Mouse (Mus musculus) telencephalon, adult 2 months (tissue): ENCODE data around the gene Dennd4a.

ENCODE experiments used
- DNase-seq: peaks from one replicate; pipeline ENCODE4 v3.0.0-alpha.2; 2011; ENCODE audit warnings: low read depth, low spot score

The Dennd4a gene

DNA sequence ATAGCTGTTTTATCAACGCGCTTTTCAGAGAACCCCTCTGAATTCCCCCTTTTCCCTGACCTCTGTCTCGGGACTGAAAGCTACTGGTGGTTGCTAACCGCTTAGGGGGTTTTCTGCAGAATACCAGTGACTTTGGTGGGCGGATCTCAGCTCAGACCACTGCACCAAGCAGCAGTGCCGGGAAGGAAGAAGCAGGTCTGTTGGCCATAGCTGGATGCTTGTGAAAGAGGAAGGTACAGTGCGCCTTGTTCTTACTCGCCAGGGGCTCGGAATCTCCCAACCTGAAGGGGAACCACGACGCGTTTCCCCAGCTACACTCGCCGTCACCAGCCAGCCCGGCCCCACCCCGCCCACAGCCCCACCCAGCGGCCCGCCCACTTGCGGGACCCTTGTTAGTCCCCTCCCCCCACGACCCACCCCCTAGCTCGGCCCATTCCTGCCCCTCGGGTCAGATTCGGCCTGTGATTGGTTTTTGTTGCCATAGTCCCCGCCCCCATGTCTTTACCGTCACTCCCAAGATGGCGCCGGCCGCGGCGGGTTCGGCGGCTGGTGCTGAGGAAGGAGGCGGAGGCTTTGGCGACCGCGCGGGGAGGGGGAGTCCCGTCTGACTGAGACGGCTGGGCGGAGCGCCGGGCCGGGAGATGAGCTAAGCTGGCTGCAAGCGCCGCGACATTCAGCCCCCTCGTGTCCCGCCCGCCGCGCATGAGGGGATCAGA, at the start of gene Dennd4a:
TSS of gene Dennd4a (plus strand) at position 519 of the 716 bp plus-strand sequence.
- peak; percentile 98 for DNase-seq

DNA sequence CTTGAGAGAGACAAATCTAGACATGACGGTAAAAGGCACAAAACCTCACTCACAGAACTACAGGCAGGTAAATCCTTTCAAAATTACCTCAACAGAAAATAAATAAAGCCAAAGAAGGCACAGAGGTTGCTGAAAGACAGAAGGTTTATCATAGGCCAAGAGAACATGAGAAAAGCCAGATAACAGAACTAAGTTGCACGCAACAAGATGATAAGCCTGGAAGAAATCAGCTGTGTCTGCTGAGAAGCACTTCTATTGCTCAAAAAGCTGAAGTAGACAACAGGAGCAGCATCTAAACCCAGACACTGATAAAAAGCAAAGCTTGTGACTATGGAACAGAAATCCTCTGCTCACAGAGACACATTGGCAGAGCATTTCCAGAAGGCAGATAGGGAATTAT, 46.3 kb upstream of the Dennd4a start:
- no peak for DNase-seq

- no peak for DNase-seq
Measured at GRCm38 (mm10) chr9:64766136-64766535, 45.0 kb upstream of the Dennd4a start.

DNA sequence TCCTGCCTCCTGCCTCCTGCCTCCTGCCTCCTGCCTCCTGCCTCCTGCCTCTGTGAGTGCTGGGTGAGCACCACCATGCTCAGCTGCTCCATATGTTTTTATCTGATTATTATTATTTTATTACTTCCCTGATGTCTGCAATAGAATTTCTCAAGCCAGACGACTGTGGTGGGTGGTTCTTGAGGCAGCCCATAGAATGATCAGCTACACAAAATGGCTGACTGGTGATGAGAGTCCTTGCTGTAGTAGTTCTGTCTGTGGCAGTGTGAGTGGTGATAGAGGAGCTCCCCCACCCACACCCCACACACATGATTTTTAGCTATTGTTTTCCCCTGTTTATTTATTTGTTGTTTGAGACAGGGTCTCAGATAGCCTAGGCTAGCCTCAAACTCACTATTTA, 43.3 kb upstream of the Dennd4a start:
- no peak for DNase-seq

DNA sequence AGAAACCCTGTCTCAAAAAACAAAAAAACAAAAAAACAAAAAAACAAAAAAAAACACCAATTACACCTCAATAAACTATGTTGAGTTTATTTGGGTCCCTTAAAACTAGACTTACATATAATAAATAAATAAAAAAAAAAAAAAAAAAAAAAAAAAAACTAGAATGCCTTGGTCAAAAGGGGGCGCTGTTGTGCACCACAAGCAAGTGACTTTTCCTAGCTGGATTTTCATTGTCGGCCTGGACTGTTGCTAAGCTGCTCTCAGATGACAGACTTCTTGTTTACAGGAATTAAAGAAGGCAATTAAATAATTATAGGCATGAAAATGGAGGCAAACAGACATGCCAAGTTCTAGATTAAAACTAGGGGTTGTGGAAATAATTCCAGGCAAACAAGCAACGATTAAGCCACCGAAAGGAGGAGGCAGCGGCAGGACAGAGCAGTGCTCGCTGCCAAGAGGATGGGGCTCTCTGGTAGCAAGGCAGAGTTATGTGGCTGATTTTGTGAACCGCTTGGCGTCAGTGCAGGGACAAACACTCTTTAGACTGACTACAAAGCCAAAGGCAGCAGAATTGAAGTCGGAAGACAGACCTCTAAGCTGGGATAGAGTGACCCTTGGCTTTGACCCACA, 42.0 kb upstream of the Dennd4a start:
- no peak for DNase-seq

DNA sequence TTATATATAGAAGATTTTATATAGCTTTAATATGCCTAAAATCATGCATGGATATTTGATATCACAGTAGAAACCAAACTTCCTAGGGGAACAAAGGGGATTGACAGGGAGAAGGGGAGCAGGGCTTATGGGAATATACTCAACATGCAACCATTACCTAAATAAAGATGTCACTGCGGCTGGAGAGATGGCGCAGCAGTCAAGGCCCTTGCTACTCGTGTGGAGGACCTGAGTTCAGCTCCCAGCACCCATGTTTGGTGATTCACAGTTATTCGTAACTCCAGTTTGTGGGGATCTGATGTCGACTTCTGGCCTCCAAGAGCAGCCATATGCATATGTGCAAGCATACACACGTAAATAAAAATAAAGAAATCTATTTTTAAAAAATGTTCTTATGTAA, 41.2 kb upstream of the Dennd4a start:
- no peak for DNase-seq

- no peak for DNase-seq
Measured at GRCm38 (mm10) chr9:64770411-64770849, 40.7 kb upstream of the Dennd4a start.

GRCm38 (mm10) chr9:64771236-64771635, 39.9 kb upstream of the Dennd4a start:
- DNase-seq: peak; percentile 59

DNA sequence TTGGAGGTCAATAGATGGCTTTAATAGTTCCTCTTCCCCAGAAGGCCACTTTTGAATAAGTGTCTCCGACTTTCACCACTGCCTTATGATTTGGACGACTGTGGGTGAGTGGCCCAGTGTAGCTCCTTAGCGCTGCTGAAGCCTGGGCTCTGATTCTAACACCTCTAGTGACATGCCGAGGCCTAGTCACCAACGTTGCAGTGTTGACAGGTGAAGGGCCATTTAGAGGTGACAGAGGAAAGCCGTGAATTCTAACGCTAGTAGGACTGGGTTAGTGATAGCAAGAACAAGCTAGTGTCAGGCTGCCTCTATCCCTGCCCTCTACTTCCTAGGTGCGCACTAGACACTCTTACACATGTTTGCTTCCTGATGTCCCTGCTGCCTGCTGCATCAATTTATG, 37.9 kb upstream of the Dennd4a start:
- DNase-seq: no peak

DNA sequence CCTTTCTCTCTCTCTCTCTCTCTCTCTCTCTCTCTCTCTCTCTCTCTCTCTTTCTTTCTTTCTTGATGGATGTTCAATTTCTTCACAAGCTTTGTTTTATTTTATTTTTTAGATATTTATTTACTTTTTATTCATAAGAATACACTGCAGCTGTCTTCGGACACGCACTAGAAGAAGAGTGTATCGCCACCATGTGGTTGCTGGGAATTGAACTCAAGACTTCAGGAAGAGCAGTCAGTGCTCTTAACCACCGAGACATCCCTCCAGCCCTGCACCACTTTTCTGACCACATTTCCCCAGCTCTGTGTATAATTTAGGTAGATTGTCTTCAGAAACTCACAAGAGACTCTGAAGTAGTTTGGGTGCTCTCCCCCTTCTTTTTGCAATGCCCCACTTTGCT, 37.2 kb upstream of the Dennd4a start:
- no peak for DNase-seq

GRCm38 (mm10) chr9:64774411-64774811, 36.7 kb upstream of the Dennd4a start:
- no peak for DNase-seq

GRCm38 (mm10) chr9:64774883-64775282, 36.3 kb upstream of the Dennd4a start:
- DNase-seq: no peak

GRCm38 (mm10) chr9:64775491-64775890, 35.6 kb upstream of the Dennd4a start:
- DNase-seq: no peak

GRCm38 (mm10) chr9:64777441-64777987, 33.6 kb upstream of the Dennd4a start:
- no peak for DNase-seq

DNA sequence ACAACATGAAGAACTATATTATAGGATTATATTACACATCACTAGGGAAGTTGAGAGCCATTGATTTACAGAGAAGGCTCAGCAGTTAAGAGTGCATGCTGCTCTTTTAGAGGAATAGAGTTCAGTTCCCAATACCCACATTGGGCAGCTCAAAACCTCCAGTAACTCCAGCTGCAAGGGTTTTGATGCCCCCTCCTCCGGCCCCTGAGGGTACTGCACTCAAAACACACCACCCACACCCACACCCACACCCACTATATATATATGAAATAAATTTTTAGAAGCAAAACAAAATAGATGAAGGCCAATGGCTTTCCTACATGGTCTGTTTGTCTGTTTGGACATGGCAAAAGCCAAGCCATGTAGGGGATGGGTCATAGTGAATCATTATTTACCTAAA, 33.0 kb upstream of the Dennd4a start:
- DNase-seq: no peak

DNA sequence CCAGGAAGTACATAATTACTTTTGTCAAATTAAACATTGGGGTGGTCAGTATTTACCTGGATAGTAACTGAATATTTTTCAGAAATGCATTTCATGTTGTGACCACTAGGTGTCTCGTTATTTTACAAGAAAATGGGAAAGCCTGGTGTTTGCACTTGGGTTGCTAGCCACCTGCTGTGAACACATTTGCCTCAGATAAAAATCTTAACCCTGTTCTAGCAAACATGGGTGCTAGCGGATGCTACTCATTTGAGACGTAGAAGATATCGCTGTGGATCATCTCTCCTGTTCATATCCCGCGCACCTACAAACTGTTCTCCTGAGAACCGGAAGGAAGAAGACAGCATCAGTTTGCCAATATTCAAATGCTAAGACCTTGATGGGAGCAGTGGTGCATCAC, 31.5 kb upstream of the Dennd4a start:
- no peak for DNase-seq

- DNase-seq: no peak
Measured at GRCm38 (mm10) chr9:64783511-64783910, 27.6 kb upstream of the Dennd4a start.

- DNase-seq: no peak
Measured at GRCm38 (mm10) chr9:64784841-64785240, 26.3 kb upstream of the Dennd4a start.

- DNase-seq: no peak
Measured at GRCm38 (mm10) chr9:64786216-64786905, 24.8 kb upstream of the Dennd4a start.

DNA sequence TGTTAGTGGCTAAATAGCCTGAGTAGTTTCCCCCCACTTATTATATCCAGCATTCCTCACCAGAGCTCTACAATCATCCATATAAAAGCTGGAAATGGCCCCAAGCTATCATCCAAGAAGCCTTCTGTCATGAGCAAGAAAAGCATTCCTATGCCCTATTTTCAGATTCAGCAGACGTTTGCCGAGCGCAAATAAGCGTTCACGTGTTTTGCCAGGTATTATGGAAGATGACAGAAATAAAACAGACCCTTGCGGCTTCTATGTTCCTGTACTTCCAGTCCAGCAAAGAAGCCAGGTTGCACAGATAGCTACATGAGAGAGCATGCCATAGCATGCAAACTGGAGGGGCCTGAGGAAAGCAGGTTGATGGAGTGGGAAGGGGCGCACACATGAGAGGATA, 23.1 kb upstream of the Dennd4a start:
- DNase-seq: no peak

GRCm38 (mm10) chr9:64789341-64789761, 21.8 kb upstream of the Dennd4a start:
- no peak for DNase-seq

DNA sequence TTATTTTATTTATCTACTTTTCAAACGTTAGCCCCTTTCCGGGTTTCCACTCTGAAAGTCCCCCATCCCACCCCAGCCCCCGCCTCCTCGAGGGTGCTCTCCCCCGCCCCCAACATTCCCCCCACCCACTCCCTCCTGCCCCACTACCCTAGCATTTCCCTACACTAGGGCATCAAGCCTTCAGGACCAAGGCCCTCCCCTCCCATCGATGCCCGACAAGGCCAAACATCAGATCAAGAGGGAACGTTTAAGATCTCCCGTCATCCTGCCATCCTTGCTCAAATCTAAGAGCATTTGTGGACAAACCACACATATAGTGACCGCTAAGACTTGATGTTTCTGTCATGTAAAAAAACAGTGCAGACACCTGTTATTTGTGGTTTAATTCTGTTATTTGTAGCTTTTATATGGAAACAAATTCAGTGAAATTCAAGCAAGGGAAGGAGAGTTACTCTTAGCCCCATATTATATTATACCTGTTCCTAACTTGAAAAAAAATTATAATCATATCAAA, 21.2 kb upstream of the Dennd4a start:
- no peak for DNase-seq
